Mouse (Mus musculus): Measurements from ENCODE around the gene Cdc16.
"Not testable (repeated sequence)": the region's sequence is repeated elsewhere in the genome, so short reads cannot be mapped to it uniquely, and the experiment has no call there.

Gene Cdc16

DNA sequence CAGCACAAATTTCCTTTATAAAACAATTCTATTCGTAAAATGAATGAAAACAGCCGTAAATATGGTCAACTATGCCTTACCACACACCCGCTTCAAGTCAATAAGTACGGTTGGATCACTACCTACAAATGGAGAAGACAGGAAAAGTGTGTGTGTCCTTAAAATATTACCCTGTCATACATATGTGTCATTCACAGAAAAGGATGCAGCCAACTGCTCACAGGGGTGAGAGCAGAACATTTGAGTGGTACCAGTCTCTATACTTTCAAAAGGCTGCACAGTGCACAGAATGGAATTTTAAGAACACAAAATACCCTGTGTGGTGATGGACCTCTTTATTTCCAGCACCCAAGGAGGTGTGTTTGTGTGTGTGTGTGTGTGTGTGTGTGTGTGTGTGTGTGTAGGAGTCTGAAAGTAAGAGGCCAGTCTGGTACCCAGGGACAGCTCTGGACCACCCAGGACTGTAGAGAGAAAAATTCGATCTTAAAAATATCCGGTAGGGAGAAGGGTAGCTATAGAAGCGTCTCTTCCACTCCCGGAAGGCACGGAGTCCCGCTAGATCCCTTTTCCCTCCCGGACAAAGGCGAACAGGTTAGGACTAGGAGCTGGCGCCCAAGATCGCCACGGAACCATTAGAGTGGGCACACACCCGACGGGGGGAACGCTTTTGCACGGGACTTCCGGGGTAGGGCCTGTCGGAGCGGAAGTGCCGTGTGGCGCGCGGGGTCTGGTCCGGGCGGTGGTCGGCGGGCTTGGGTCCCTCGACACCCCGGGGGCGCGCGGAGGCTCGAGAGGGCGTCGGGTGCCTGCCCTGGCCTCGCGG is at the start of gene Cdc16:
TSS of gene Cdc16 (plus strand) at position 695 of the 823 bp plus-strand sequence.
- peak; percentile 93 for DNase-seq (ENCODE audit: low spot score)

DNA sequence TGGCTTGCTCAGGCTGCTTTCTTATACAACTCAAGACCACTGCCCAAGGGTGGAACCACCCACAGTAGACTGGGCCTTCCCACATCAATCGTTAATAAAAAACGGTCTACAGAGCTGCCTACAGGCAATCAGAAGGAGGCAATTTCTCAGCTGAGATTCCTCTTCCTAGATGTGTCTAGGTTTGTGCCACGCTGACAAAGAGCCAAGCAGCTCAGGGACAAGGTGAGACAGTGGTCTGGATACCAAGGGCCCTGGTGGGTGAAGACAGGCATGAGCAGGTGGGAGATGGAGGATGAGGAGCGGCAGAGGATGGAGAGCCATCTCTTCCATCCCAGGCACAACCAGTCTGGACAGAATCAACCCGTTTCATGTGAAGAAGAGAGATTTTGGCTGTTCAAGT is 49.0 kb upstream of the Cdc16 start:
- DNase-seq (ENCODE audit: low spot score), result no peak

DNA sequence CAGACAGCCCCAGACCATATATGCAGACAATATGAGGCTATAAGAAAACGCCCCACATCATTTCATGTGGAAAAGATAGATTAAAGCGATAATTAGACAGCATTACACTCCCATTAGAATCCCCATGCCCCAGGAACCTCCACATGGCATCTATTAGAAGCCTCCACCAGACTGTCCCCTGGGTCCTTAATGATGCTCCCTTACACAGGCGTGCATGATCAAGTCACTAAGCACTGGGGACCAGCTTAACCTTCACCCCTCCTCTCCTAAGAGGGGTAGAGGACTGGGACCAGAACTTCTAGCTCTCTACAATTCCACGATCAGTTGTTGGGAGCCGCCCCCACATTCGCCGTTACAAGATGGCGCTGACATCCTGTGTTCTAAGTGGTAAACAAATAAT is 38.5 kb upstream of the Cdc16 start:
- no peak for DNase-seq (ENCODE audit: low spot score)

DNA sequence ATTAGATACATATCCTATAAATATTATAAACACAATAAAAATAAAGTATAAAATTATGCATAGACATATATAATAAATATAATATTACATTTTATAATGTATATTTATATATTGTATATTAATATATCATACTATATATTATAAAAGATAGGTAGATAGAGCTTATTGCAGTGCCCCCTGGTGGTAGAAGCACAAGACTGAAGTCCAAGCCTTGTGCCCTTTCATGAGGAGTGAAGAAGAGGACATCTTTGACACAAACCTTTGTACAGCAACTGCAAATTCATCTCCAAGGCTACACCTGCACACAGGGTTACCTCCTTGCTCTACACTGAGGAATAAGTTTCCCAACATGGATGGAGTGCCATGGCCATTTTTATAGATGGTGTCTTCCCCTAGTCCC is 31.8 kb upstream of the Cdc16 start:
- DNase-seq (ENCODE audit: low spot score), result peak; percentile 41

DNA sequence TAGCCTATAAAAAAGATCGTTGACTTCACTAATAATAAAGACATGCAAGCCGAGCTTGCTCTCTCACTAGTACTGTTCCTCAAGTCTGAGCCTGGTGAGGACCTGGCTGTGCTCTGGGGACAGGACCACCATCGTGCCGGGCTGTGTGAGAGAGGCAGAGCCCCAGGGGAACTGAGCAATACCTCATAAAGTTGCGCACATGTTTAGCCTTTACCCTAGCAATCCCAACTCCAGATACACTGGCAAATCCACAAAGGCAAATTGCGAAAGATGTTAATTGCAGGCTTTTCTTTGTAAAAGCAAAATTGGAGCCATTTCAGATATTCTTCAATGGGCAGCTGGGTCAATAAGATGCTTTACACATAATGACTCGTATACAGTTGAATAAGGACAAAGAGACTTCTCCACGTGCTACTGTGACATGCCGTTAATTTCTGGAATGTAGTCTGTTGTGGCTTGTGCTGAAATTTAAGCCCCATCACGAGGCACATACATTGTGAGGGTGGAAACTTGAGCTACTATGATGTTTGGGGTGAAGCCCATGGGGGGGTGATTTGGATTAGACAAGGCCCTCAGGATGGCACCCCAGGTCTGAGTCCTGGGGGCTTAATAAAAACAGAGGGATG is 29.9 kb upstream of the Cdc16 start:
- DNase-seq (ENCODE audit: low spot score), result no peak

DNA sequence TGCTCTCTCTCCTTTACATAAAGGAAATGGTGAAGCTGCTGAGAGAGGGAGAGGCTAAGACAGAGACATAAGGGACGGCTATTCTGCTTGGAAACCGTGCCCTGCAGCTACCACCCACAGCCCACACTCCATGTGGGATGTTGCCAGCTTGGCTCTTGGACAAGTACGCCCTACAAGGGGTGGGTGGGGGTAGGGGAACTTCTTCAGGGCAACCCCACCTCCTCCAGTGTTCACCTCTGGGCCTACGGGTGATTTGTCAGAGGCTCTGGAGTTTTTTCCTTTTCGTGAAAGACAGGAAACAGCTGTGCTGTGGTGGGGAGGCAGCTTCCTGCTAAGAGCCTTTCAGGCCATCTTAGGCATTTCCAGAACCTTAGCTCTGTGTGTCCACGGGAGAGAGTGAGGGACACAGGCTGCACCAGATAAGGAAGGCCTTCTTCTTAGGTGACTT is 17.1 kb upstream of the Cdc16 start:
- DNase-seq (ENCODE audit: low spot score), result peak; percentile 19

DNA sequence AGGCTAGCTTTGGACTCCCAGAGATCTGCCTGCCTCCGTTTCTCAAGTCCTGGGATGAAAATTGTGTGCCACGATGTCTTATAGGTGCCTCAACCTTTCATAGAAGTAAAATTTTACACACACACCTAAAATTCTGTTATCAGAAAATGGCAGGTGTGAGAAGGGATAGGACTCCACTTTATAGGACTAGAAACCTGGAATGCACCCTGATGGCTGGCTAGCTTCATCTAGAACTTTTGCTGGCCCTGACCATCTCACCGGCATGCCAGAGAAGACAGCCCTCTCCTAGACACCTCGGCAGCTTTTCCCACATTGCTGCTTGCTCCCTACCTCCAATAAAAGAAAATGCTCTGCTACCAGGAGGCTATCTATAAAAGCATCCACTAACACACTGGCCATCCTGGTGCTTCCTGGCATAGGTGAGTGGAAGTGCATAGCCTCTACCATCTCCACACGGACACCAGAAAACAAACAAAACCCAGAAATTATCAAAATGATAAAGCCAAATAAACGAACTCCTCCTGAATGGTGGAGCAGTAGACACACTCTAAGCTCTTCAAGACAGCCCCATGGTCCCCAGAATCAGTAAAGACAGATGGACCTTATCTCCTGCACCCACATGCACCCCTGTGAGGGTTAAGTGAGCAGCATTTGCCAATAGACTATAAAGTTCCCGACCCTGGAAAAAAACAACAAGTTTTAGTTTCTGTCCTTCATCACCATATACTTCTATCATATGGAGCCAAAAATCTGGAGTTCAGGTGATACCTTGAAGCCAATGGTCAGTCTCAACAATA is 16.5 kb upstream of the Cdc16 start:
- no peak for DNase-seq (ENCODE audit: low spot score)

DNA sequence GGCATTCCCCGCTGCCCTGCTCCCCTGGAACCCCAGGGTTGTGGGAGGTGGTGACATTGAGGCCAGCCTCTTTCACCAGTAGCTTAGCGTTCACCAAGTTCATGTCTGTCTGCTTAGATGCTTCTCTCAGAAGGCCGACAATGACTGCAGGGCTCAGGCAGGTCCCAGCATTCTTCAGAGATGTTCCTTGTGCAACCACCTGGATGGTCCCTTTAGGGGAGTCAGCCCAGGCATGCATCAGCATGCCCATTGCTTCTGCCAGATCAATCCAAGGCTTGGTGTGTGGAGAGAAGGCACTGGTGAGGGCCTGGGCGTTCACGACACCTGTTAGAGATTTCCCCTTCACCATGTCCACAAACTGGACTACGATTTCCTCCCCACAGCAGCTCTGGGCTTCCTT is 11.3 kb upstream of the Cdc16 start:
- DNase-seq (ENCODE audit: low spot score), result not testable (repeated sequence)

DNA sequence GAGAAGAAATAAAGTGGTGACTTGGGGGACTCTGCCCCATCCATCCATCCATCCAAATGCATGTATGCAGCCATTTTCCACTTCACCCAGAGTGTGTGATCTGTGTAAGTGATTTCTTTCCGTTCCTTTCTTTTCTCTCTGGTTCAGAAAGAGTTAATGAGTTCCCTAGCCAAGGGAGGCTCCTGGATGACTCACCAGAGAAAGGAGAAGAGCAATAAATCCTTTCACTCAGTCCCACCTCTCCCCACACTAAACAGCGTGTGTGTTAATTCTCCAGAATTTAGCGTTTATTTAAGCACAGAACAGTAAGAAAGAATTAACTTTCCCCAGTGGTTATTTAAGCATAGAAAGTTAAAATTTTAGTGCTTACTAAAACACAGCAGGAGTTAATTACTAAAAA is 9.8 kb upstream of the Cdc16 start:
- DNase-seq (ENCODE audit: low spot score), result no peak

DNA sequence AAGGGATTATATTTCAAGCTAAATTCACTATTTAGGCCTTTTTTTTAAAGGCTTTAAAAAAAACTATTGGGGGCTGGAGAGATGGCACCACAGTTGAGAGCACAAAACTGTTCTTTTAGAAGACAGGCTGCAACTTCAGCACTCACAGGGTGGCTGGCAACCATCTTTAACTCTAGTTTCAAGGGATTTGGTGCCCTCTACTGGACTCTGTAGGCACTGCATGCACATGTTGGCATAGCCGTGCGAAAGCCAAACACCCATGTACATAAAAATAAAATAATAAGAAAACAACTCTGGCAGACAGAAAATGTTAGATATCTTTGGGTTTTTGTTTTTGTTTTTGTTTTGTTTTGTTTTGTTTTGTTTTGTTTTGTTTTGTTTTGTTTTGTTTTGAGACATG is 3.8 kb upstream of the Cdc16 start:
- DNase-seq (ENCODE audit: low spot score), result peak; percentile 81

DNA sequence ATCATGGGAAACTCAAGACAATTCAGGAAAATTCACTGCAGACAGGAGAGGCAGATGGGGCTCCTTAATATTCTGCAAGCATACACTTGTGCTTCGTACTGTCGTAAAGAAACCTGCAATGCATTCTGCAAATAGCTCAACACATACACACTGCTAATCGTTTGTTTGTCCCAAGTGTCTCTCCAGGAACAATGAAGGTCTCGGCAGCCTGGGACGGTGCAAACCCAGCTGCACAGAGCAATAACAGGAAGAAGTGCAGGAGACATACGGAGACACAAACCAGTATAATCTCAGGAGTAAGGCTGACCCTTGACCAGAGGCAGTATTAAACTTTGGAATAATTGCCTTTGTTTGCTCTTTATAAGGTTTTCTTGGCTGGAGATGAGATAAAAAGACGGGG is 996 bp upstream of the Cdc16 start:
- DNase-seq (ENCODE audit: low spot score), result no peak

DNA sequence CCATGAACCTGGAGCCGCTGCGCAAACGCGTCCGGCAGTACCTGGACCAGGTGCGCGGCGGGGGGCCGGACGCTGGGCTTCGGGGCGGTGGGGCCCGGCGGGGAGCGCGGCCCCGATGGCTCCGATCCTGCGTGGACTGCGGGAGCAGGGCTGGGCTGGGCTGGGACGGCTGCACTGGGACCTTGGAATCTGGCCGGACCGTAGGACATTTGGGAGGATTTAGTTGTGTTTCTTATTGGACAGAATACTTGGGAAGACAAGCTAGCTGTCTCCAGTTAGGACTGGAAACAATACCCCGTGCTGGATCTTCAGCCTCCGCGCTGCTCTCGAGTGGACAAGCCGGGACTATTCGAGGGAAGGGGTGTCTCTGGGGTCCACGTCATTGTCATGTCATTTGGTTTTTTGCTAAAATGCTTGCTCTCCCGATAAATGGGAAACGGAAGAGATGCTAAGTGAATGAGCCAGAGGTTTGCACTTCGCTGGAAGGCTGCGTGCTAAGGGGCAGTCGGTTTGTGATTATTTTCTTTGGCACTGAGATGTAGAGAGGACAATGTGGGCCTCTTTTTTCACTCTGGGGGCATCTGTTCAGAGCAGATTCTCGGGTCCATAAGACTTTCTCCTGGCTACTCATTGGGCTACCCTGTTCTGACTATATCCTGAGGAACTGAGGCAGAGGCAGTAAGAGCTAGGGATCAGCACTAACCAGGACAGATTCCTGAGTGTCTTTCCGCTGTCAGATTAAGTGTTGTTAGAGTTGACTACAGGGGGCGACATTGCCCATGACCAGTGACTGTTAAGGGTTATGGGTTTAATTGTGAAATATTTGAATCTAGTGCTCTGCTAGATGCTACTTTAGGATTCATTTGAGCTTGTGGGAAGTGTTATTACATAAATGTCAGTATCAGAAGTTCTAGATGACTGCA is 590 bp downstream of the Cdc16 start:
- DNase-seq (ENCODE audit: low spot score), result no peak

DNA sequence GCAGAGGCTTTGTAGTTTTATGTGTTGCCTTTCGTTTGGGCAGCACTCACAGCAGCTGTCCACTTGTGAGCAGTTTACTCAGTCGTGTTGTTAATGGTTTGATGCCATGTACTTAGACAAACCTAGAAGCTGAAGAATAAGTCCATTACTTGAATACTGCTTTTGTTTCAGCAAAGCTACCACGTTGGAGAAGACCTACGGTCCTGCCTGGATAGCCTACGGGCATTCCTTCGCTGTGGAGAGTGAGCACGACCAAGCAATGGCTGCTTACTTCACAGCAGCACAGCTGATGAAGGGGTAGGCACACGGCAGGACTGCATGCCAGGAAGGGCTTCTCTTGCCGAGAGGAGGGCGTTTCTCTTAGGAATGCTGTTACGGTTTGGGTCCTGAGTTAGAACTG is 11.7 kb downstream of the Cdc16 start:
- DNase-seq (ENCODE audit: low spot score), result no peak

DNA sequence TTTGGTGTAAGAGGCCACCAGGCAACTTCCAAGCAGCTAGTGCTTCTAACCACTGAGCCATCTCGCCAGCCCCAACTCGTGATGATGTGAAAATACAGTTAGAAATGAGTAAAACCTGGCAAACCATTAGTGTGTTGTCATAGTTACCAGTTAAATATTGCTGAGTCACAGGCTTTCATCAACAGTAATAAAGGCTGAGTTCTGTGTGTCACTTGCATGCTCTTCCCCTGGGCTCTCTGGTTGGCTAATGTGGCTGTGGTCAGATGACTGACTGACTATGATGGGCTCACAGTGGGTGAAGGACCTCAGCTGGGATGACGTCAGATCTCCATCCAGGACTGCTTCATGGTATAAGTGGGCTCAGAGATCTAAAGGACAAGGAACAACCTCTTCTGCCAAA is 23.1 kb downstream of the Cdc16 start:
- no peak for DNase-seq (ENCODE audit: low spot score)

DNA sequence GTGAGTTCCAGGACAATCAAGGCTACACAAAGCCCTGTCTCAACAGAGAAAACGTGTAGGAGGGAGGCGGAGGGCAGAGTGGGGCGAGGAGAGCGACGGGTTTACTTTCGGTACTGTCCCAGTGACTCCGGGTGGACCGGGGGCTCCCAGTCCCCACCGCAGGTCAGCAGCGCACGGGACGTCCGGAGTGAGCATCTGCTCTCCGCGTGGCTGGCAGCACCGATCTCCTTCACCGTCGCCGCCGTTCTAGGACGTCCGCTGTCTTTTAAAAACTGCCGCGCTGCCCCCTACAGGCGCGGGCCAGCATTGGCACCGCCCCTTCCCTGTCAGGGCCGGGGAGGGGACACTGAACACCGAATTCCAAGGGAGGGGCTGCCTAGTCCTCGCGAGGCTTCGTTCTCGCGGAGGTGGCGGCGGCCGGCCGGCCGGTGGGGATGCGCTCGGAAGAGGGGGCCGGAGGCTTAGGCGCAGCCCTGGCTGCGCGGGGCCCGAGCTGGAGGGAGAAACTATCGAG is 27.8 kb downstream of the Cdc16 start, which contains the start of gene Upf3a:
TSS of gene Upf3a (plus strand) at position 366 of the 514 bp plus-strand sequence.
- DNase-seq (ENCODE audit: low spot score), result peak; percentile 88

DNA sequence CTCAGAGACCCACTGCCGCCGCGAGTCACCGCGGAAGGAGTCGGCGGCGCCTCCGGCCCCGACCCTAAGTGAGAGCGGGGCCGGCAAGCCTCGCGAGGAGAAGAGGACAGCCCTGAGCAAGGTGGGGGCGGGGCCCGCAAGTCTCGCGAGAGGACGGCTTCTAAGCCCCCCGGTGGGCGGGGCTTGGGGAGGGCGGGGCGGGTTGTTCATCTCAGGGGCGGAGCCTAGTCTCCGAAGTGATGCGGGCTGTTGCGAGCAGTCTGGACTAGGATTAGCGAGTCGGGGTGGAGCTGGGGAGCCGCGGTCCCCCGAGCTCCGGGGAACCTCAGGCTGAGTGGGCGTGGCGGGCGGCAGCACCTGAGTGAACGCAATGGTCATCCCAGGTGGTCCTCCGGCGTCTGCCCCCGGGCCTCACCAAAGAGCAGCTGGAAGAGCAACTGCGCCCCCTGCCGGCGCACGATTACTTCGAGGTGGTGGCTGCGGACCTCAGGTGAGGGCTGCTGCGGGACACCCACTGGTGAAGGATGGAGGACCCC is 28.4 kb downstream of the Cdc16 start:
- peak; percentile 94 for DNase-seq (ENCODE audit: low spot score)

DNA sequence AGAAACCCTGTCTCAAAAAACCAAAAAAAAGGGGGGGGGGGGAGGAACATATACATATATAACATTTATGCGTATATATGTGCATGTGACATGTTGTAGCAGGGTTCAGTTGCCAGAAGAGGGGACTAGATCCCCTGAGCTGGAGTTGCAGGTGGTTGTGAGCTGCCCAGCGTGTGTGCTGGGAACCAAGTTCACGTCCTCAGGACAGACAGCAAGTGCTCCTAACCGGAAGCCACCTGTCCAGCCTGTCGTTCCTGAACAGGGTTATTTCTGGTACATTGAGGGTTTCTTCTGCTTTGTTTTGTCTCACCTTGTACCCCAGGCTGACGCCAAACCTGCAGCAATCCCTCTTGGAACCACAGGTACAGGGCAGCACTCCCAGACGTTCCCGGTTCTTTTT is 32.1 kb downstream of the Cdc16 start:
- DNase-seq (ENCODE audit: low spot score), result no peak

DNA sequence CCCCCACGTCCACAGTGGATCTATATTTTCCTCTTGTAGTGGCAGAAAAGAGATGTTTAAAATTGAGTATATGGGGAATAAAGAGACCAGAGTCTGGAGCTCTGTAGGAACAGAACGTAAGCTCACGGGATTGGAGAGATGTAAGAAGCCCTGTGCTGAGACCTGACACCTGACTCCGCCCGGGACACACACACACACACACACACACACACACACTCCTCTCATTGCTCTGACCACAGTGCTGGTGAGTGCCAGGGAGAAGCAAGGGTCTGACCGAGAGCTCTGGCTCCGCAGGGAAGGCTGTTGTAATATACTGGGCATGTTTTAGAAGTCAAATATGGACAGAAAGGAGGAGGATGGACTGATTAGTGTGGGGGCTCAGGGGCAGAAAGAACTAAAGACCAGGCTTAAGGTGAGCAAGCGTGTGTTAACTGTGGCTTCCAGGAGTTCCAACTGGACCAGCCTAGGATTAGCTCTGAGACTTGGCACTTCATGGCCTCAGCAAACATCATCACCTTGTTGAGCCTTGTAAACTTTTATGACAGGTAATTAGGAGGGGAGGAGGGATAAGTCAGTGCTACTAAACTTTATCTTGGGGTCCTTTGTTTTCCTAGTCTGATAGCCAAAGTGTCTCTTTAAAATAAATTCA is 35.7 kb downstream of the Cdc16 start:
- DNase-seq (ENCODE audit: low spot score), result no peak

DNA sequence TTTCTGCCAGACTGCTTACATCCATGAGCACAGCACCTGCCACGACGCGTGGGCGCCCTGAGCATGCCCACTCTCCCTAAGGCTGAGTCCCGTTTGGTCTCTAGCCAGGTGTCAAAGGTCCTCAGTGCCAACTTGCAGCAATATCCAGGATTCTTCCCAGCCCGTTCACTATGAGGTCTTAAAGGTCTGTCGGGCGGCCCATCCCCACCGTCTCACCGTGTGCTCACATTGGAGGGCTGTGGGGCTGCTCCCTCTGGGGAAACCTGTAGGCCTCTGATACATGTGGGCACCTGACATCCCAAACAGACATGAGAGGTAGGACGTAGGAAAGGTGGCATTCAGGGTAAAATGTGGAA is 36.2 kb downstream of the Cdc16 start:
- no peak for DNase-seq (ENCODE audit: low spot score)

DNA sequence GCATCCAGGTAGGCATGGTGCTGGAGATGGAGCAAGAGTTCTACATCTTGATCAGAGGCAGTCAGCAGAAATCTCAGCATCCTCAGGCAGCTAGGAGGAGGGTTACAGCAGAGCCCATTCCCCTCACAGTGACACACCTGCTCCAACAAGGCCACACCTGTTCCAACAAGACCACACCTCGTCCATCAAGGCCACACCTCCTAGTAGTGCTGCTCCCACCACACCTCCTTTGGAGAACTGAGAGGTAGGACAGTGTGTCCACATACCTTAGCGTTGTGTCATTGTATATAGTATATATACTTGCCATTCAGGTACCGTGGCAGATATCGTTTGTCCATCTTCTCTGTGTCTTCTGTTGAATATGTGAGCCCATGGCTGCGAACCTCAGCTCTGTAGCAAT is 40.2 kb downstream of the Cdc16 start:
- DNase-seq (ENCODE audit: low spot score), result no peak

DNA sequence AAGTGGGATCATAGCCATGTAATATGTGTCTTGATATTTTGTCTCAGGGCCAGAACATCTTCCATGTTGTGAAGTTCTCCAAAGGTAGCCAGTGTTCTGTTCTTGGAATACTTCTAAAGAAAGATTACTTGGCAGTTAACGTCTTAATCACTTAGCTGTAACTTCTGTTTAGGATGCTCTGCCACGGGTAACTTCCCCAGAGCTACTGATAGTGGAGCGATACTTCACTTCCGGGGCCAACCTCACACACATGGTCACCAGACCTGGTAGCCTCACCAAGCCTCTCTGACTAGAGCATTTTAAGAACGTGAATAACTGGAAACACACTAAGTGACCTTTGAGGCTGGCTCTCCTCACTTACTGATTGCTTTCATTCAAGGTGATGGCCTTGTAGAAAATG is 42.1 kb downstream of the Cdc16 start:
- DNase-seq (ENCODE audit: low spot score), result no peak

Data from ovary, postnatal 14 days (tissue).